Mouse (Mus musculus) CD4-positive, CD25-positive, alpha-beta regulatory T cell, adult 2 months (primary cell): ENCODE data around the gene Rapgef2.

ENCODE experiments used
- DNase-seq: peaks from one replicate; pipeline ENCODE4 v3.0.0-alpha.2; 2012; ENCODE audit warnings: low read depth, low spot score

The Rapgef2 gene

GRCm38 (mm10) chr3:79233478-79234415, 52.6 kb downstream of the Rapgef2 start:
- DNase-seq, result no peak

DNA sequence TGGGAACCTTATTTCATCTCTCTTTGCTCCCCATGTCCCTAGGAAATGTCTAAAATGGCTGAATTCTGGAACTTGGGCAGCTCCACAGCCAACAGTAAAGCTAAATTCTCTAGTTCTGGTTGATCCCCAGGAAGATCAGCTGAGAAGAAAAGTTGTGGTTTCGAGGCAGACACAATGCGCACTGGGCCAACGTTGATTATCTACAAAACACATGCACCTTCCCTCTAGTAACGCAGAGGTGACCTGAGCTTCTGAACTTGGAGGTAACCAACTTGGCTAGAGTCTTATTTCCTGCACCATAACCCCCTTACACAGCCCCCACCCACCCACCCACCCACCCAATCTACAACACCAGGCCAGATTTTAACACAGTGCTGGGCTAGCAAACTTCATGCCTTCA, 55.6 kb downstream of the Rapgef2 start:
- no peak for DNase-seq

- no peak for DNase-seq
Measured at GRCm38 (mm10) chr3:79229546-79229945, 56.8 kb downstream of the Rapgef2 start.

- no peak for DNase-seq
Measured at GRCm38 (mm10) chr3:79228304-79228703, 58.0 kb downstream of the Rapgef2 start.

GRCm38 (mm10) chr3:79227356-79228088, 58.8 kb downstream of the Rapgef2 start:
- DNase-seq, result peak; percentile 73

DNA sequence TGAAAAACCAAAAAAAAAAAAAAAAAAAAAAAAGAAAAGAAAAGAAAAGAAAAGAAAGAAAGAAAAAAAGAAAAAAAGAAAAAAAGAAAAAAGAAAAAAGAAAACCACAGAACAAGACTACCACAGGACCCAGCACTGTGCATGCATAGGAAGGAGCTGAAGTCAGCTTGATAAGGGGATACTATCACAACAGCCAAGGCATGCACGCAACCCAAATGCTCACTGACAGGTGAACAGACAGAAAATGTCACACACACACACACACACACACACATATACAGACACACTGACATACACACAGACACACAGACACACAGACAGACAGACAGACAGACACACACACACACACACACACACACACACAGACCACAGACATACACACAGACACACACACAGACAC, 59.5 kb downstream of the Rapgef2 start:
- DNase-seq, result peak; percentile 45

DNA sequence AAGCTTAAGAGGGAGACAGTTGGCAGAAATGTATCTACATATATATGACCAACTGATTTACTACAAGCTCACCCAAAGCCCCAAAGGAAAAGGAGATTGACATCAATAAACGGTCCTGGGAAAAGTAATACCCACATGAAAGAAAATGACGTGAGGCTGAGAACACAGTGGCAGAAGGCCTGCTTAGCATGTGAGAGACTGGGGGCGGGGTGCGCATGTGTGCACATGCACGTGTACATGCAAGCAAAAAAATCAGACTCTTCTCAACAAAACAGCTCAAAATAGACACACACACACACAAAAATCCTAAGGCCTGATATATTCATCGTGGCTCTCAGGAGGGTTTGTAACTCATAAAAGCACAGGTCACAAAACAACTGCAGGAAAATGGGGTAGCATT, 60.4 kb downstream of the Rapgef2 start:
- DNase-seq, result peak; percentile 46

DNA sequence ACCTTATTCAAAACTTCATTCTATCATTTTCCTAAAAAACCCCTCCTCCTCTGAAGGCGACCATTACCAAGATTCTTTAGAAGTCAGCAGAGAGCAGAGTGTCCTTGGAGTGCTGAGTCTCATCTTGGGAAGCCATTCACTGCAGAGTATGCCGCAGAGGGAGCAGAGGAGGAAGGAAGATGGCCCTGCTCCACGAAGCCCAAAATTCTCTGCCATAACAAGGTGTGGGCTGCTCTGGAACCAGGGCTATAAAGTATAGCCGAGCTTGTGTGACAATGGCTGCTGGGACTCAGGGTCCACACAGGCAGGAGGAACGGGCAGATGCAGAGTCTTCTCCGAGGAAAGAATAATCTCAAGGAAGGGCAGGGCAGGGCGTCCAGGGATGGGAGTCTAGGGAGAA, 62.0 kb downstream of the Rapgef2 start:
- DNase-seq, result no peak

DNA sequence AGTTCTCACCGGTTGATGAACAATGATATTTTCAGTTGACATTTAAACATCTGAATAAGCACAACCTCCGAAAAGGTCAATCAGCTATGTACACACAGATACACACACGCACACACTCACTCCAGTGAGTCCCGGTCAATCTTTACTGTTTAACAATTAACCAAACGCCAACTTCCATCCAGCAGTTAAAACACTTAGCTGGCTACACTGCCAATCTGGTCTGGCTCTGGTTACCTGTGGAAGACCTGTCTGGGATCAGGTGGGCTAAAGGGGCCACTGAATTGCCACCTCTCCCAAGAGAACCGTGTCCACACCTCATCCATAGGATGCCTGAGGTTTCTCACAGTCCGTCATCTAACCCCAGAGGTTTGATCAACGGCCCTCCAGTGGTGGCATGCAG, 63.0 kb downstream of the Rapgef2 start:
- no peak for DNase-seq

GRCm38 (mm10) chr3:79222192-79222960, 63.9 kb downstream of the Rapgef2 start:
- DNase-seq, result no peak

DNA sequence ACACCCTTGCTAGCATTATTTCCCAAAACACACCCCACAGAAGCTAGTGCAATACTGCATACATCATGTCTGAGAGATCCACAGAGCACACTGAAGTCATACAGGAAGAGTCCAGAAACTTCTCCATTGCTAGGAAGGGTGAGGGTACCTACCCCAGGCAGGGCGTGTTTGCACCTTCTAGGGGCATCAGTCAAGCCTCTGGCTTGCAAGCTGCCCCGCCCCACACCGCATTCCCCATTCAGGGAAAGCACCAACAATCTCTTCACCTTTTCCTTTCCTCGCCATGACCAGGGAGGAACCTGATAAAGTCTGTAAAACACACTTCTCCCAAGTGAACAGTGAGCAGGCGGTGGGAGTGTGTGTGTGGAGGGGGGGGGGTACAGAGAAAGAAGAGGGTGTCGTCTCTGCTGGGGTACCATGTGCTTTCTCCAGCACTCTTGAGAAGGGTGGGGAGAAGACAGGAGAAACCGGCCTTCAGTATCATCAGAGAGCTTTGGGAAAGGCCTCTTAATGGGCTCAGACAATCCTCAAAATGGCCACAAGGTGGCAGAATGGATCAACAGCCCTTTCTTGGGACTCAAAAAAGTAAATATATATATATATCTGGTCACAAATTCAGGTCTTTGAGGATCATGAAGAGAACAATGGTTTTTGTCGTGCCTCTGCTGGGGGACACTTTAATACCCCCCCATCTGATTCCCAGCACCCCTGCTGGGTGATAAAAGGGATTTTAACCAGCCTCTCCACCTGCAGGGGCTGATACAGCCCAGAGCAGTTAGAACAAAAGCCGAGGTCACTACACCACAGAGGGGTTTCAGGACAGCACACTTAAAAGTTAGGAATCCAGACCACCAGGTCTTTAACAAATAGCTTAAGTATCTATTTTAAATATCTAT, 64.8 kb downstream of the Rapgef2 start:
- DNase-seq, result peak; percentile 84

- no peak for DNase-seq
Measured at GRCm38 (mm10) chr3:79219144-79219930, 67.0 kb downstream of the Rapgef2 start.

DNA sequence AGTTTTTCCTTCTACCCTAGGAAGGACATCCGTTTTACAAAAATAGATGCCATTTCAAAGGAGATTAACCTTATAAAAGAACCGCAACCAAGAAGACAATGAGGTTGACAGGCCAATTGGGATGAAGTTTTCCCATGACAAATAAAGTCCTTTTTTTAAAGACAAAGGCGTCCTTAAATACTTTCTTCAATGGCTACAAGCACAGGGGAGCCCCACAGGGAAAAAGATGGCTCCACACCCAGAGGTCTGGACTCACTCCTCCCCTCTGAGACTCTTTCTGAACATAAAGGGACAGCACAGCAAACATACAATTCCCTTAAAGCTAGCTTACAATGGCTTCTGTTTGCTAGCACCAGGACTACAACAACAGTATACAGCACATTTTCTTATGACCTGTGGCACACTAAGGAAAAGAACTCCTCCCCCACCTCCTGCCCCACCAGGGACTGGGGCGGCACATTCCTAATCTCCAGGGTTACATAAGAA, 67.7 kb downstream of the Rapgef2 start:
- no peak for DNase-seq

DNA sequence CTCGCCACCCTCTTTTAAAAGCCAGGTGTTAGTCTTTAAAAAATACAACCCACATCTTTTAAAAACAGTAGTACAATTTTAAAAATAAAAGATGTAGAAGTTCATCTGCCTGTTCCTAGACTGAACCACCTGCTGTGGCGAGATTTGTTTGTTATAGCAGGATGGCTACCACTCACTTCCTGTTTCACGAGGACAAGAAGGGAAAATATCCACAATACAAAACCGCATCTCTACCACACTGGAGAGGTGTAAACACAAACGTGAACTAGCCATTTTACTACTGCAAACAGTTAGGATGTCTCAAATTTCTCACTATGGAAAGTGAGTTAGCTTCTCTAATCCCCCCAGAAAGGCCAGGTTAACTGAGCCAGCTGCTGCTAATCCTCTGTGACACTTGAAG, 76.1 kb downstream of the Rapgef2 start:
- no peak for DNase-seq

DNA sequence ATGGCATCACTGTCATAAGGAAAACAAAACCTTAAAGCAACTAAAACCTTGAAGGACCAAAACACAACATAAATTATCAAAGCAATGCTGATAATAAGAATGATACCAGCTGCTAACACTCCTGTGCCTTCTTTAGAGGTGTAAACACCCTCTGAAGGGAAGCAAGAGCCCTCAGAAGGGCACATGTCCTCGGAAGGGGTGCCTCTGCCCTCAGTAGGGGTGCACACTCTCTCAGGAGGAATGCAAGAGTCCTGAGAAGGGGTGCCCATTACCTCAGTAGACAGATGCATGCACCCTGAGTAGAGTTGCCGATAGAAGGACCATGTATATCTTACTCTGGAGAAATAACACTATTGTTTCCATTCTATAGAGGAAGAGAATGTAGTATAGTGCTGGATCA, 79.1 kb downstream of the Rapgef2 start:
- no peak for DNase-seq

DNA sequence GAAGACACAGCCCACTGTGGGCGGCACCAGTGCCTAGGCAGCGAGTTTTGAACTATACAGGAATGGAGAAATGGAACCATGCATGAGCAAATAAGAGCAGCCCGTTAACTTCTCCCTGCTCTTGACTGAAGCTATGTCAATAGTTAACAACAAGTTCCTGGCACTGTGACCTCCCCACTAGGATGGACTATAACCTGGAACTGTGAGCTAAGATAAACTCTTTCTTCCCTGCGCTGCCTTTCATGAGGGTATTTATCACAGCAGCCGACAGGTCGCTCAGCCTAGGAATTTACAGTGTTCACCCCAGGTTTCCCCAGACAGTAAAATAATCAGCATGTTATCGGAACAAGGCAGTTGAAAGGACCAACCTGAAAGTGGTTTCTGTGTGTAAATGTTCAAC, 79.8 kb downstream of the Rapgef2 start:
- no peak for DNase-seq

GRCm38 (mm10) chr3:79205981-79206380, 80.3 kb downstream of the Rapgef2 start:
- no peak for DNase-seq

DNA sequence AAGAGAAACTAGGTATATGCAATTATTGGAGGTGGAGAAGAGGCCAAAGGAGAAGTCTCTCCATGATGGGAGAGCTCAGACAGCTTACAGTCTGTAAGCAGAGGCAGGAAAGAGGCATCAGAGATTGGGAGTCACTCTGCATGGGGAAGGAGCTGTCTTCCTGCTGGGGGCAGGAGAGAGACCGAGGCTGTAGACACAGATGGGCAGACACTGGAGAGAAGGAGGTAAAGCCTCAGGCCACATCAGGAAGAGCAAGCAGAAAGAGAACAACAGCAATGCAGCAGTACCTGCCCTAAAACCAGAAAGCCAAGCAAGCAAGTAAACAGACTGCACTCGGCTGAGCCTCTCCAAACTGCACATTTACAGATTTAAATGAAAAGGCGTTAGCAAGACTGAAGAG, 81.2 kb downstream of the Rapgef2 start:
- DNase-seq, result no peak

DNA sequence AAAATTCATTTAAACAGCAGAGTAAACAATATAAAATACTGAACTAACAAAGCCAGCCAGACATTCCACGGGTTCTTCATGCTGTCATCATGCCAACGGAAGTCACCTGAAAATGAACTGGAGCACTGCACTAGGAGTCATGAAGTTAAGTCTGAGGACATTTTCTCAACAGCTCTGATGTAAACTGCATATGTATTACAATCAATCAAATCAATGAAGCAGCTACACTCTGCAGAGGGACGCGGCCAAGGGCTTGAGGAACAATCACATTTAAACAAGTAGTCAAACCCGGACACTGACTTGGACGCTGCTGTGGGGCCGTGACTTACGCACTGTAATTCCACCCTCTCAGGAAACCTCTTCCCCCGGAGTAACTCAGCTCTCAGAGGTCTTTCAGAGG, 82.1 kb downstream of the Rapgef2 start:
- DNase-seq, result no peak

DNA sequence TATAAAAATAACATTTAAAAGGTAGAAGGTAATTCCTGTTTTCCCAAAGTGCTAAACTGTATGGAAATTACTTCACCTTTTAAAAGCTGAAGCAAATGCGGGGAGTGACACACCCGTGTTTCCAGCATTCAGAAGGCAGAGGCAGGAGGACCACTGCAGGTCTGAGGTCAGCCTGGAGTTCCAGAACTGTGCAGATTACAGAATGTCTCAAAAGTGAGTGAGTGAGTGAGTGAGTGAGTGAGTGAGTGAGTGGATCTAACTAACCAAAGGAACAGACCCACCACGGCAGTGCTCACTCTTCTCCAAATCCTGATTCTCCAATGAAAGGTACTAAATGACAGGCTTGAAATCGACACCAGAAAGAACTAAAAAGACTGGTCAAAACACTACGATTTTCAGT, 82.5 kb downstream of the Rapgef2 start:
- DNase-seq, result no peak
